ENCODE assay signal across 13 mouse cellular contexts in the genomic region with DNA sequence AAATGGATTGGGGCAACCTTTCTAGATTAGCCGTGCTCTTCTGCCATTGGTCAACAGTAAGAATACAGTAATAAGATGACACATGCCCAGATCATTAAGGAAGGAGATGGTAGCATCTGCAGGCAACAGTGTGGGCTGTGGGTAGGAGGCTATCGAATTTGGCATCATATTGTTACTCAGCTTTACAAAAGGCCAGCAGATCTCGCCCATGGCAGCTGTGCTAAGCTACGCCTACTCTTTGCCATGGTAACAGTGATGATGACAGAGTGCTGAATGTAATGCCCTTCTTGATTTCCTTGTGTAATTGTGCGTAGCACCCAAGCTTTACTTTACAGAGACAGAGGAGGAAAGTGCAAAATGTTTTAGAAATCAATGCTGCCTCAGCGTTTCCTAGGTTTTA.
DNase-seq lines count a peak whose midpoint lies in the region; ATAC-seq lines count a peak whose summit lies in the region.
"Had no signal": no experiment of that assay in that cellular context is flagged by ENCODE, and none has a peak within 500 bp of the region (broad histone marks: within the 10 kb centered on the region; RNA-seq: fewer than 3 reads in every experiment).

No protein-coding gene starts in this region.

- H3K4me3 ChIP-seq in hindbrain, embryonic 16.5 days (ENCODE audit: low read length), result no peak overlapping the region
- H3K4me3 ChIP-seq in midbrain, embryonic 12.5 days, result no peak overlapping the region
- H3K4me3 ChIP-seq: embryonic facial prominence, embryonic 12.5 days; heart, embryonic 10.5 days; stomach, embryonic 15.5 days had no signal

- ATAC-seq in hindbrain, embryonic 16.5 days, result peak; percentile 84
- ATAC-seq in midbrain, embryonic 12.5 days (ENCODE audit: low FRiP score, low read depth), result peak; percentile 56
- no peak for ATAC-seq in erythroblast, adult 5-6 weeks (replicated peaks; ENCODE audit: low FRiP score, poor library complexity, severe bottlenecking)

- WGBS in hindbrain, embryonic 16.5 days, result 41% methylated on average over 6 of the region's 6 CpGs
- WGBS in midbrain, embryonic 12.5 days, result 75% methylated on average over 6 of the region's 6 CpGs

- DNase-seq in embryo, embryonic 10 days (ENCODE audit: low spot score), result peak; percentile 52
- no peak for DNase-seq in embryo, embryonic 9.5 days (ENCODE audit: extremely low spot score)
- DNase-seq in embryo, embryonic 10.5 days (ENCODE audit: low spot score), result peak; percentile 40
- DNase-seq in adrenal gland, postnatal 36 days, result no peak
- DNase-seq in retina, postnatal 1 day, result no peak
- DNase-seq: kidney, postnatal 10 days; lung, embryonic 14.5 days had no signal

- H3K27ac ChIP-seq in hindbrain, embryonic 16.5 days (ENCODE audit: low read depth, low read length), result peak overlapping the region; percentile 39; the same call in 1 of the 2 replicates
- H3K27ac ChIP-seq in midbrain, embryonic 12.5 days (replicated peaks), result no peak overlapping the region
- H3K27ac ChIP-seq: embryonic facial prominence, embryonic 12.5 days; heart, embryonic 10.5 days; stomach, embryonic 15.5 days had no signal

- H3K4me2 ChIP-seq in hindbrain, embryonic 16.5 days (ENCODE audit: low read length), result no peak overlapping the region
- H3K4me2 ChIP-seq in midbrain, embryonic 12.5 days (replicated peaks), result no peak overlapping the region
- H3K4me2 ChIP-seq: embryonic facial prominence, embryonic 12.5 days; lung, embryonic 14.5 days; stomach, embryonic 15.5 days had no signal

- no peaks in the 10 kb centered on the region for H3K4me1 ChIP-seq in hindbrain, embryonic 16.5 days (ENCODE audit: control insufficient read depth, insufficient read depth, low read depth, low read length)
- H3K4me1 ChIP-seq in midbrain, embryonic 12.5 days, result peaks cover 7% of the 10 kb centered on the region; the same call in 1 of the 2 replicates
- H3K4me1 ChIP-seq: embryonic facial prominence, embryonic 12.5 days; heart, embryonic 10.5 days; stomach, embryonic 15.5 days had no signal

- H3K36me3 ChIP-seq in hindbrain, embryonic 16.5 days (ENCODE audit: control insufficient read depth, insufficient read depth, low read length), result no peaks in the 10 kb centered on the region
- no peaks in the 10 kb centered on the region for H3K36me3 ChIP-seq in midbrain, embryonic 12.5 days
- H3K36me3 ChIP-seq: embryonic facial prominence, embryonic 12.5 days; stomach, embryonic 15.5 days had no signal

- H3K27me3 ChIP-seq in hindbrain, embryonic 16.5 days (replicated peaks; ENCODE audit: control insufficient read depth, insufficient read depth, low read length), result no peaks in the 10 kb centered on the region
- no peaks in the 10 kb centered on the region for H3K27me3 ChIP-seq in midbrain, embryonic 12.5 days
- H3K27me3 ChIP-seq: embryonic facial prominence, embryonic 12.5 days; stomach, embryonic 15.5 days had no signal

- H3K9me3 ChIP-seq in hindbrain, embryonic 16.5 days (ENCODE audit: control insufficient read depth, low read length), result no peaks in the 10 kb centered on the region
- H3K9me3 ChIP-seq in midbrain, embryonic 12.5 days, result no peaks in the 10 kb centered on the region
- H3K9me3 ChIP-seq: embryonic facial prominence, embryonic 12.5 days; heart, embryonic 10.5 days; stomach, embryonic 15.5 days had no signal

- no peak overlapping the region for H3K9ac ChIP-seq in hindbrain, embryonic 16.5 days (ENCODE audit: low read depth, low read length)
- H3K9ac ChIP-seq in midbrain, embryonic 12.5 days (replicated peaks), result no peak overlapping the region
- H3K9ac ChIP-seq: embryonic facial prominence, embryonic 12.5 days; lung, embryonic 14.5 days; stomach, embryonic 15.5 days had no signal

Comparison
In these comparisons a context has a peak if more than half of its experiments do, and no peak if none do; other contexts are left out.
1. DNase-seq: peak in embryo, embryonic 10 days (single experiment) and embryo, embryonic 10.5 days (single experiment); none in embryo, embryonic 9.5 days (single experiment), adrenal gland, postnatal 36 days (0 of 2) and retina, postnatal 1 day (single experiment).